Mouse (Mus musculus) myocyte (in vitro differentiated cells): ENCODE measurements at regions not wholly inside any gene's neighbourhood (a gene's known extent, or its start where the extent isn't known, plus 50 kb on each side); places are given as distances from the start of the nearest gene placed in this dataset.

Source experiments
- E2F4 ChIP-seq: IDR thresholded peaks from one replicate; pipeline ENCODE4 v1.6.1; 2011; ENCODE audit warnings: mild to moderate bottlenecking, control low read depth, moderate library complexity; ENCODE audit not compliant: insufficient read depth
- MAX ChIP-seq: IDR thresholded peaks from one replicate; pipeline ENCODE4 v1.6.1; 2011; ENCODE audit warnings: low read depth, mild to moderate bottlenecking, control low read depth
- MYOD1 ChIP-seq, 3 experiments: IDR thresholded peaks; one replicate each; pipeline ENCODE4 v1.6.1; 2011; ENCODE audit warnings: control low read depth in 2 of 3, low read depth in 2 of 3, mild to moderate bottlenecking in 2 of 3, moderate library complexity in 1 of 3; ENCODE audit not compliant: insufficient read length in 2 of 3, control insufficient read depth in 1 of 3
- POLR2A ChIP-seq: IDR thresholded peaks from one replicate; pipeline ENCODE4 v1.6.1; 2011; ENCODE audit warnings: low read depth, mild to moderate bottlenecking, control low read depth, moderate library complexity; ENCODE audit not compliant: insufficient read length
- POLR2AphosphoS2 ChIP-seq: IDR thresholded peaks from one replicate; pipeline ENCODE4 v1.6.1; 2011; ENCODE audit warnings: low read depth, control low read depth; ENCODE audit not compliant: insufficient read length
- REST ChIP-seq: IDR thresholded peaks from one replicate; pipeline ENCODE4 v1.6.1; 2011; ENCODE audit warnings: mild to moderate bottlenecking, control low read depth, moderate library complexity; ENCODE audit not compliant: insufficient read depth, insufficient read length
- SRF ChIP-seq: IDR thresholded peaks from one replicate; pipeline ENCODE4 v1.6.1; 2011; ENCODE audit warnings: low read depth; ENCODE audit not compliant: control insufficient read depth, insufficient read length
- USF1 ChIP-seq: IDR thresholded peaks from one replicate; pipeline ENCODE4 v1.6.1; 2011; ENCODE audit warnings: low read depth, mild to moderate bottlenecking, control low read depth, moderate library complexity

DNA sequence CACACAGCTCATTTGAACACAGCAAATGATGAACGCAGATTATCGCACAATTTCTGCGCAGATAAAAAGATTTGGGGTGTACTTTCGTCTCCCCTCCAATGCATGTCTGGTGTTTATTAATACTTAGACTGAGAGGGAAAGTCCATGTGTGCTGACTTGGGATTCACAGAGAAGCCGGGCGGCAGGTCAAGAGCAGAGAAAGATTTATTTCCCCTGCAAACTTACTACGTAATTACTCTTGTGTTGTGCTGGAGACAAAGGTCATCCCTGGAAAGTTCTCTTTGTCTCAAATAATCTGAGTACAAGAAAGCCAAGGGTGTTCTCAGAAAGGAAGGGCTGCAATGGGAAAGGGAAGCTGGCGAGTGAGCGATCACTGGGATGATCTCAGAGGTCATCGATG is 127.9 kb upstream of the Nr5a2 start:
- TF ChIP-seq POLR2A (no peak), REST (no peak), E2F4 (no peak), USF1 (no peak), MYOD1 (IDR thresholded peaks at IDR 0.05; ENCODE audit: control insufficient read depth in 1 of 3, insufficient read length in 2 of 3, low read depth in 2 of 3) (no peak), MAX (no peak), SRF (no peak), POLR2AphosphoS2 (no peak)
